Mouse (Mus musculus) limb, embryonic 14.5 days (tissue): ENCODE measurements at regions not wholly inside any gene's neighbourhood (a gene's known extent, or its start where the extent isn't known, plus 50 kb on each side); places are given as distances from the start of the nearest gene placed in this dataset.
A peak's percentile ranks its signal among the peaks of the same experiment; 100 is the strongest.

Source experiments
- ATAC-seq: fragments of 200-750 bp; cut with Nextera tagmentation; 2 replicates; pipeline ENCODE4 v1.8.0; 2017; ENCODE audit warnings: low read depth, moderate number of reproducible peaks, moderate TSS enrichment; ENCODE audit not compliant: low FRiP score
- DNase-seq: peaks from one replicate; pipeline ENCODE4 v3.0.0-alpha.2; 2015; ENCODE audit warnings: low spot score
- H3K27ac ChIP-seq: fragments of 300-500 bp; sonication (generic); replicated peaks from 2 replicates; pipeline ENCODE4 v1.5.1; 2014; ENCODE audit warnings: low read depth, mild to moderate bottlenecking, low read length, moderate library complexity, mixed read lengths
- H3K27me3 ChIP-seq: fragments of 300-500 bp; sonication (generic); 2 replicates; pipeline ENCODE4 v1.6.1; 2014; ENCODE audit warnings: low read length, mixed read lengths; ENCODE audit not compliant: control insufficient read depth, insufficient read depth
- H3K36me3 ChIP-seq: fragments of 300-500 bp; sonication (generic); 2 replicates; pipeline ENCODE4 v1.6.1; 2014; ENCODE audit warnings: mild to moderate bottlenecking, low read length, moderate library complexity, mixed read lengths; ENCODE audit not compliant: control insufficient read depth, insufficient read depth
- H3K4me1 ChIP-seq: fragments of 300-500 bp; sonication (generic); 2 replicates; pipeline ENCODE4 v1.6.1; 2014; ENCODE audit warnings: antibody characterized with exemption, low read length, mixed read lengths; ENCODE audit not compliant: control insufficient read depth, insufficient read depth
- H3K4me2 ChIP-seq: fragments of 300-500 bp; sonication (generic); replicated peaks from 2 replicates; pipeline ENCODE4 v1.6.1; 2014; ENCODE audit warnings: low read depth, mild to moderate bottlenecking, low read length, moderate library complexity; ENCODE audit not compliant: severe bottlenecking
- H3K4me3 ChIP-seq: fragments of 300-500 bp; sonication (generic); replicated peaks from 2 replicates; pipeline ENCODE4 v1.5.1; 2014; ENCODE audit warnings: low read length
- H3K9ac ChIP-seq: fragments of 300-500 bp; sonication (generic); 2 replicates; pipeline ENCODE4 v1.6.1; 2014; ENCODE audit warnings: mild to moderate bottlenecking, low read depth, low read length, moderate library complexity; ENCODE audit not compliant: severe bottlenecking
- H3K9me3 ChIP-seq: fragments of 300-500 bp; sonication (generic); 2 replicates; pipeline ENCODE4 v1.6.1; 2016; ENCODE audit warnings: low read length; ENCODE audit not compliant: control insufficient read depth
- POLR2A ChIP-seq: fragments of 200-500 bp; IDR thresholded peaks from 2 replicates; pipeline ENCODE4 v1.8.0; 2012; ENCODE audit warnings: inconsistent platforms, mild to moderate bottlenecking, moderate library complexity, borderline replicate concordance; ENCODE audit not compliant: insufficient read depth, insufficient read length; ENCODE audit errors: extremely low read depth
- WGBS: fragments of 180-500 bp; shearing (Covaris S2); extraction: QIAGEN DNeasy Blood & Tissue Kit; methylation state at CpG from one replicate; pipeline ENCODE4 v1.1.7; 2014; 5-methylcytosine and 5-hydroxymethylcytosine counted together

DNA sequence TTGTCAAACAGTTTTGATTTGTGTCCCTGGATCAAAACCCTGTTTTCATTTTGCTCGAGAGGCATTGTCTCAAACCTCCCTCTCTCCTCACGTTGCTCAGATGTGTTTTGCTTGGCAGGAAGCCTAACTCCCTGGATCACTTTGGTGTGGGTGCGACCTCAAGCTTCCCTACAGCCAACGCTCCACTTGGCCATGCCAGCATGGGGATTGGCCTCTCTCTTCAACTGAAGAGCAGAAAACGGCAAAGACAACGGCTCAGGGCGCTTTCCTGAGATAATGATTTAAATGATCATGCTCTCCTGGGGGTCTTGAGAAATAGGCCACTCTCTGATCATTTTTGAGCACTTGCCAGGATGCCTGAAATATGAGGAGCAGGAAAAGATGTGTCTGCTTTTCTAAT lies 730.1 kb downstream of the Slc4a3 start:
- no peak overlapping the region for H3K27ac ChIP-seq
- H3K4me2 ChIP-seq: no peak overlapping the region

DNA sequence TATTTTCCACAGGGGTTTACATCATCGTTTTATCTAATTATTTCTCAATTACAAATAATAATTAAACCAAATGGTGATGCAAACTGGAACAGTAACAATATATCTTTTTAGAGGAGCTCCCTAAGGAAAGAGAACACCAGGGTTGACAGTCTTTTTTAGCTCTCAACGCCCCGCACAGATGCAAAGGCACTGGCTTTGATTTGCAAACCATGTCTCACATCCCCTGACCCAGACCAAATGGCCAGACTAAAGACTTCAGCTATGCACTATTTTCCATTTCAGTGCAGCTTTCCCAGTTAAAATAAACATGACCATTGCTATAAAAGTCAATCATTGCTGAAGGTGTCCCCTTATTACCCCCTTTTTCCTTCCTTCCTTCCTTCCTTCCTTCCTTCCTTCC lies 730.6 kb downstream of the Slc4a3 start:
- no peak overlapping the region for H3K4me3 ChIP-seq
- peaks cover 6% of the 10 kb centered on the region; the same call in 1 of the 2 replicates for H3K4me1 ChIP-seq
- ATAC-seq (no peak), DNase-seq (peak; percentile 16)
- no peaks in the 10 kb centered on the region for H3K9me3 ChIP-seq
- no peak for TF ChIP-seq POLR2A
- H3K9ac ChIP-seq: no peak overlapping the region
- H3K27ac ChIP-seq: no peak overlapping the region
- H3K4me2 ChIP-seq: no peak overlapping the region
- no peaks in the 10 kb centered on the region for H3K27me3 ChIP-seq
- H3K36me3 ChIP-seq: no peaks in the 10 kb centered on the region
- 56% methylated on average over 3 of the region's 3 CpGs for WGBS

More for the DNA sequence above, 730.1 kb downstream of the Slc4a3 start:
- no peak overlapping the region for H3K9ac ChIP-seq
- peaks cover 6% of the 10 kb centered on the region; the same call in 1 of the 2 replicates for H3K4me1 ChIP-seq
- H3K36me3 ChIP-seq: no peaks in the 10 kb centered on the region
- no peak overlapping the region for H3K4me3 ChIP-seq
- no peaks in the 10 kb centered on the region for H3K27me3 ChIP-seq
- 35% methylated on average over 7 of the region's 7 CpGs for WGBS
- H3K9me3 ChIP-seq: no peaks in the 10 kb centered on the region
- ATAC-seq (no peak), DNase-seq (peak; percentile 56)
- TF ChIP-seq POLR2A: no peak

DNA sequence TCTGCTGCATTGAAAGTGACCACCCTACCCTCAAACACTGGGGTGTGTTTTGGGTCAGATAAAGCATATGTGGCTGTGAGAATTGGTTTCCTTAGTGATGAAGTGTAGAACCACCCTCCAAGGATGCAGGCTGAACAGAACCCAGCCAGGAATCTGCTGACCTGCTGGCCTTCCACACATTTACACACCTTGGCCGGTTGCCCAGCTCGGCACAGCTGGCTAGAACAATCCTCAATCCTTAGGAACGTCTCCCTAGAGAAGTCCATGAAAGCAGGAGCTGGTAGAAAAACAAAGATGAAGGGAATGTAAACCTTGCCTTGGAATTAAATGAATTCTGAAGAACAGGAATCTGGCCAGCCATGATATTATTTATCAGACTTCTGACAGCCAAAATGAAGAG lies 737.3 kb downstream of the Slc4a3 start:
- Histone ChIP-seq H3K27ac (0 out of 2 replicates have a peak overlapping the region, but pooled peaks have one; percentile 9), H3K4me1 (peaks cover 7% of the 10 kb centered on the region), H3K4me3 (no peak overlapping the region), H3K36me3 (no peaks in the 10 kb centered on the region), H3K9me3 (no peaks in the 10 kb centered on the region), H3K27me3 (no peaks in the 10 kb centered on the region), H3K9ac (no peak overlapping the region), H3K4me2 (no peak overlapping the region)
- DNase-seq: peak; percentile 80
- 18% methylated on average over 3 of the region's 3 CpGs for WGBS
- peak; percentile 89 for ATAC-seq
- TF ChIP-seq POLR2A: no peak

DNA sequence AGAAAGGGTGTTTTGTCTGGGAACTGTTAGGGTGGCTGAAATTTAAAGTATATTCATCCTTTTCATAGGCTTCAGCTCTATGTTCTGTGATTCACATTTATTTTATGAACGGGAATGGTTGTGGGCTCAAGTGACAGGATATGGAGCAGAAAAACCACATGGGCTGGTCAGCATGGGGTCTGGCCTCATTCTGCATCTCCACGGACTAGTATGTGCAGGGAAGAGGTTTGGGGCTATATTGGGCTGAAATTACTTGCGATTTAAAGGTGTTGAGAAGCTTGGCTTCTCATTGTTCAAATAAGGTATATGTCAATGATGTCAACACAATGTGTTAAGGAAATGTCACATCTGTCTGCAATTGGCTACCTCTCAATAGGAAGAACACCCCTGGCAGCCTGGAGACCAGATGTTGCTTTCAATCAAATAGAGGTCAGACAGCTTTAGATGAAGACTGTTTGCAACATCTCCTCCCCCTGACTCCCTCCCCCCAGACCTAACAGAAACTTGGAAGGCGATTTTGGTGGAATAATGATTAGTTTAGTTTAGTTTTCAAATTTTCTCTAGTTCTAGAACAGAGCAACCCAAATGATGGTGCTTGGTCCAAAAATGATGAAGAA lies 777.0 kb downstream of the Slc4a3 start:
- H3K9me3 ChIP-seq: no peaks in the 10 kb centered on the region
- H3K4me2 ChIP-seq: no peak overlapping the region
- no peak overlapping the region for H3K27ac ChIP-seq
- no peak overlapping the region for H3K4me3 ChIP-seq
- H3K27me3 ChIP-seq: no peaks in the 10 kb centered on the region
- peak; percentile 23 for DNase-seq
- no peaks in the 10 kb centered on the region for H3K36me3 ChIP-seq
- peak; percentile 70 for ATAC-seq
- no peak overlapping the region for H3K9ac ChIP-seq
- H3K4me1 ChIP-seq: 0 out of 2 replicates have a peak, but pooled peaks cover 8% of the 10 kb centered on the region
- 23% methylated on average over 4 of the region's 4 CpGs for WGBS
- no peak for TF ChIP-seq POLR2A

DNA sequence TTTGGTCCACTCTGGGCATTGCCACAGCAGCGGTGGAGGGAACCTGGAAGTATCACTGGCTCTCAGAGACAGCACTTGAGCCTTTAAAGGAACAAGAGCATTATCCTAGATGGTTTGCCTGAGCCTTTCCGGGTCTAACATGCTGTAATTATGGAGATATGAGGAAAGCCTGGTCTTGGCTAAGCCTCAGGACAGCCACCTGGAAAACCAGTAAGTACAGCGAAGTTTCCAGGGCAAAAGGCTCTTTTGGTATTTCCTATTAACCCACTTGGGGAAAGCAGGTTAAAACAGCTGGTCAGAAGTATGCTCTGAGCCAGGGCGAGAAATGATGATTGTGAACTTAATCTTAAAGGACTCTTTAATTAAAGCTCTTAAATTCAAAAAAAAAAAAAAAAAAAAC lies 777.5 kb downstream of the Slc4a3 start:
- Histone ChIP-seq H3K9ac (no peak overlapping the region), H3K9me3 (no peaks in the 10 kb centered on the region), H3K4me3 (no peak overlapping the region), H3K27ac (no peak overlapping the region), H3K4me2 (no peak overlapping the region), H3K27me3 (no peaks in the 10 kb centered on the region), H3K4me1 (0 out of 2 replicates have a peak, but pooled peaks cover 8% of the 10 kb centered on the region), H3K36me3 (no peaks in the 10 kb centered on the region)
- DNase-seq (peak; percentile 40), ATAC-seq (peak; percentile 65; the same call in 1 of the 2 replicates)
- 30% methylated on average over 4 of the region's 4 CpGs for WGBS
- TF ChIP-seq POLR2A: no peak
